Mouse (Mus musculus): ENCODE results near the gene Rnf5. TPM values are rescaled to one million over a fixed set of nuclear protein-coding genes. Genes with fewer than 3 reads are reported as not detected.

Gene Rnf5
- polyA plus RNA-seq, 1 experiment from 2014 or later = 88.4 TPM

GRCm38 (mm10) chr17:34631647-34632046, 28.2 kb upstream of the Rnf5 start:
- Histone ChIP-seq H3K9ac (no peak overlapping the region), H3K27me3 (peaks cover 68% of the 10 kb centered on the region)
- 12% methylated on average over 12 of the region's 12 CpGs for WGBS (ENCODE audit: insufficient replicate concordance)

GRCm38 (mm10) chr17:34630761-34631301, 27.3 kb upstream of the Rnf5 start:
- no peak for ATAC-seq (ENCODE audit: insufficient read depth)
- Histone ChIP-seq H3K9me3 (replicated peaks) (no peaks in the 10 kb centered on the region), H3K36me3 (replicated peaks) (no peaks in the 10 kb centered on the region; the same call in 1 of the 2 replicates), H3K27me3 (peaks cover 68% of the 10 kb centered on the region), H3K9ac (no peak overlapping the region), H3K4me3 (replicated peaks) (peak overlapping the region; percentile 34; the same call in 1 of the 2 replicates), H3K27ac (replicated peaks) (no peak overlapping the region), H3K4me2 (peak overlapping the region; percentile 58), H3K4me1 (replicated peaks) (peaks cover 61% of the 10 kb centered on the region)
- 2% methylated on average over 48 of the region's 48 CpGs for WGBS (ENCODE audit: insufficient replicate concordance)

More at GRCm38 (mm10) chr17:34631647-34632046, 28.2 kb upstream of the Rnf5 start:
- Histone ChIP-seq H3K9me3 (replicated peaks) (no peaks in the 10 kb centered on the region), H3K4me1 (replicated peaks) (peaks cover 53% of the 10 kb centered on the region), H3K36me3 (replicated peaks) (no peaks in the 10 kb centered on the region), H3K4me2 (peak overlapping the region; percentile 64), H3K27ac (replicated peaks) (no peak overlapping the region), H3K4me3 (replicated peaks) (peak overlapping the region; percentile 38)
- ATAC-seq (ENCODE audit: insufficient read depth) = no peak

- H3K27ac ChIP-seq (replicated peaks) = no peak overlapping the region
- no peak overlapping the region for H3K9ac ChIP-seq
- peaks cover 63% of the 10 kb centered on the region for H3K4me1 ChIP-seq (replicated peaks)
- peaks cover 6% of the 10 kb centered on the region for H3K36me3 ChIP-seq (replicated peaks)
- H3K9me3 ChIP-seq (replicated peaks) = no peaks in the 10 kb centered on the region
- H3K27me3 ChIP-seq = peaks cover 68% of the 10 kb centered on the region
- no peak for ATAC-seq (ENCODE audit: insufficient read depth)
- no peak overlapping the region for H3K4me3 ChIP-seq (replicated peaks)
- H3K4me2 ChIP-seq = peak overlapping the region; percentile 58
- WGBS (ENCODE audit: insufficient replicate concordance) = 9% methylated on average over 12 of the region's 12 CpGs
These were observed 26.5 kb upstream of the Rnf5 start for GRCm38 (mm10) chr17:34629796-34630603.

- peaks cover 68% of the 10 kb centered on the region for H3K27me3 ChIP-seq
- peaks cover 6% of the 10 kb centered on the region for H3K36me3 ChIP-seq (replicated peaks)
- H3K4me1 ChIP-seq (replicated peaks) = peaks cover 63% of the 10 kb centered on the region
- WGBS (ENCODE audit: insufficient replicate concordance) = 13% methylated on average over 16 of the region's 16 CpGs
- no peak within 1 kb of the TSS for H3K27ac ChIP-seq (replicated peaks)
- ATAC-seq (ENCODE audit: insufficient read depth) = no peak
- no peak within 1 kb of the TSS for H3K9ac ChIP-seq
- peak within 1 kb of the TSS; percentile 89 for H3K4me2 ChIP-seq
- peak within 1 kb of the TSS; percentile 66 for H3K4me3 ChIP-seq (replicated peaks)
- H3K9me3 ChIP-seq (replicated peaks) = no peaks in the 10 kb centered on the region
These were observed 25.8 kb upstream of the Rnf5 start, which contains the start of gene Prrt1 for GRCm38 (mm10) chr17:34629221-34629751. TSS of gene Prrt1 (plus strand) at chr17:34629533.

GRCm38 (mm10) chr17:34628644-34628967, 25.1 kb upstream of the Rnf5 start:
- H3K9ac ChIP-seq = no peak overlapping the region

GRCm38 (mm10) chr17:34627943-34628643, 24.6 kb upstream of the Rnf5 start, which contains the start of gene Ppt2:
TSS of gene Ppt2 (minus strand) at chr17:34628510.
- no peak for ATAC-seq (ENCODE audit: insufficient read depth)
- WGBS (ENCODE audit: insufficient replicate concordance) = 10% methylated on average over 29 of the region's 29 CpGs
- Histone ChIP-seq H3K27me3 (peaks cover 58% of the 10 kb centered on the region), H3K36me3 (replicated peaks) (peaks cover 10% of the 10 kb centered on the region), H3K27ac (replicated peaks) (peak within 1 kb of the TSS; percentile 77), H3K4me1 (replicated peaks) (peaks cover 69% of the 10 kb centered on the region), H3K9ac (peak within 1 kb of the TSS; percentile 68), H3K9me3 (replicated peaks) (no peaks in the 10 kb centered on the region), H3K4me2 (peak within 1 kb of the TSS; percentile 89), H3K4me3 (replicated peaks) (peak within 1 kb of the TSS; percentile 66)

More at GRCm38 (mm10) chr17:34628644-34628967, 25.1 kb upstream of the Rnf5 start:
- no peak overlapping the region; the same call in 1 of the 2 replicates for H3K4me3 ChIP-seq (replicated peaks)
- H3K4me2 ChIP-seq = peak overlapping the region; percentile 89
- no peak overlapping the region for H3K27ac ChIP-seq (replicated peaks)
- H3K9me3 ChIP-seq (replicated peaks) = no peaks in the 10 kb centered on the region
- peaks cover 8% of the 10 kb centered on the region for H3K36me3 ChIP-seq (replicated peaks)
- peaks cover 63% of the 10 kb centered on the region for H3K27me3 ChIP-seq
- 46% methylated on average over 5 of the region's 5 CpGs for WGBS (ENCODE audit: insufficient replicate concordance)
- no peak for ATAC-seq (ENCODE audit: insufficient read depth)
- H3K4me1 ChIP-seq (replicated peaks) = peaks cover 66% of the 10 kb centered on the region

GRCm38 (mm10) chr17:34627093-34627942, 23.8 kb upstream of the Rnf5 start:
- Histone ChIP-seq H3K27me3 (peaks cover 50% of the 10 kb centered on the region), H3K9ac (peak overlapping the region; percentile 68), H3K9me3 (replicated peaks) (no peaks in the 10 kb centered on the region), H3K4me3 (replicated peaks) (peak overlapping the region; percentile 66), H3K4me2 (peak overlapping the region; percentile 89), H3K27ac (replicated peaks) (peak overlapping the region; percentile 77), H3K36me3 (replicated peaks) (peaks cover 15% of the 10 kb centered on the region), H3K4me1 (replicated peaks) (peaks cover 70% of the 10 kb centered on the region)
- WGBS (ENCODE audit: insufficient replicate concordance) = under 1% methylated on average over 44 of the region's 45 CpGs
- peak; percentile 69 for ATAC-seq (ENCODE audit: insufficient read depth)

- H3K9me3 ChIP-seq (replicated peaks) = no peaks in the 10 kb centered on the region
- no peak for ATAC-seq (ENCODE audit: insufficient read depth)
- peak overlapping the region; percentile 77 for H3K27ac ChIP-seq (replicated peaks)
- H3K27me3 ChIP-seq = peaks cover 44% of the 10 kb centered on the region
- H3K9ac ChIP-seq = peak overlapping the region; percentile 68
- peak overlapping the region; percentile 89 for H3K4me2 ChIP-seq
- H3K36me3 ChIP-seq (replicated peaks) = peaks cover 18% of the 10 kb centered on the region
- under 1% methylated on average over 18 of the region's 18 CpGs for WGBS (ENCODE audit: insufficient replicate concordance)
- H3K4me3 ChIP-seq (replicated peaks) = peak overlapping the region; percentile 66
- peaks cover 68% of the 10 kb centered on the region for H3K4me1 ChIP-seq (replicated peaks)
These were observed 23.2 kb upstream of the Rnf5 start for GRCm38 (mm10) chr17:34626773-34627092.

GRCm38 (mm10) chr17:34626062-34626772, 22.7 kb upstream of the Rnf5 start:
- no peak for ATAC-seq (ENCODE audit: insufficient read depth)
- Histone ChIP-seq H3K9ac (peak overlapping the region; percentile 68), H3K27me3 (peaks cover 39% of the 10 kb centered on the region), H3K4me1 (replicated peaks) (peaks cover 64% of the 10 kb centered on the region), H3K36me3 (replicated peaks) (peaks cover 23% of the 10 kb centered on the region), H3K4me3 (replicated peaks) (peak overlapping the region; percentile 66), H3K27ac (replicated peaks) (peak overlapping the region; percentile 77; the same call in 1 of the 2 replicates), H3K9me3 (replicated peaks) (no peaks in the 10 kb centered on the region), H3K4me2 (peak overlapping the region; percentile 89)
- 46% methylated on average over 16 of the region's 16 CpGs for WGBS (ENCODE audit: insufficient replicate concordance)

- H3K4me1 ChIP-seq (replicated peaks) = peaks cover 53% of the 10 kb centered on the region
- H3K27me3 ChIP-seq = peaks cover 27% of the 10 kb centered on the region
- no peak for ATAC-seq (ENCODE audit: insufficient read depth)
- peaks cover 23% of the 10 kb centered on the region for H3K36me3 ChIP-seq (replicated peaks)
- no peak overlapping the region for H3K9ac ChIP-seq
- H3K4me2 ChIP-seq = no peak overlapping the region
- no peak overlapping the region for H3K4me3 ChIP-seq (replicated peaks)
- no peaks in the 10 kb centered on the region for H3K9me3 ChIP-seq (replicated peaks)
- WGBS (ENCODE audit: insufficient replicate concordance) = 67% methylated on average over 3 of the region's 3 CpGs
- no peak overlapping the region for H3K27ac ChIP-seq (replicated peaks)
These were observed 21.5 kb upstream of the Rnf5 start for GRCm38 (mm10) chr17:34624981-34625380.
